Mouse (Mus musculus) hematopoietic stem cell, adult 5-6 weeks (primary cell): ENCODE data around the gene E030018B13Rik. TPM values are rescaled to one million over a fixed set of nuclear protein-coding genes. Genes with fewer than 3 reads are reported as not detected.

Experiments
- ATAC-seq, 2 experiments: fragments of 125-278 bp in 1 of 2; replicated peaks in 1 of 2; 2 replicates each; pipeline ENCODE4 v1.8.0; 2016 to 2017; ENCODE audit warnings: inconsistent platforms in 2 of 2, mild to moderate bottlenecking in 2 of 2, moderate number of reproducible peaks in 2 of 2, low read depth in 1 of 2, moderate TSS enrichment in 1 of 2; ENCODE audit not compliant: low FRiP score in 2 of 2, poor library complexity in 2 of 2, severe bottlenecking in 2 of 2, insufficient read depth in 1 of 2, low TSS enrichment in 1 of 2
- total RNA-seq: library from RNA; stranded (forward); fragments of 172-1452, 232-1000 nt; gene quantifications from 2 replicates; pipeline ENCODE4 v1.2.3, GENCODE M21; 2017

E030018B13Rik gene
- total RNA-seq, 1 experiment from 2014 or later: not detected

DNA sequence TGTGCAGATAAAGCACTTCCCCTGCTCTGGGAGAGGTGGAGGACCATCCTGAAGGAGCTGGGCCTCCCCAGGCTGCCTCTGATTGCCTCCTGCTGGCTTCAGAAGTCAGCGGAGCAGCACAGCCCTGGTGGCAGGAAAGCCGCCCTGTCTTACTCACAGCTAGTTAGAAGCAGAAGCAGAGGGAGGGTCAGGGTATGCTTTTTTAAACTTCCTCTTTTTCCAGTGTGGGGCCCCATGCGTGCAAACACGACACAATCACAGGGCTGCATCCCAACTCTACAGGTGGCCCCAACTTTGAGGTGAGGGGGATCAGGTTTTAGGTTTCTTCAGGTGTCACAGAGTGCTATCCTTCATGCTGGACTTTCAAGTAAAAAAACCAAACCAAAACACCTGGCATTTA, 5.7 kb upstream of the E030018B13Rik start:
- peak; percentile 63 to 69 for ATAC-seq

DNA sequence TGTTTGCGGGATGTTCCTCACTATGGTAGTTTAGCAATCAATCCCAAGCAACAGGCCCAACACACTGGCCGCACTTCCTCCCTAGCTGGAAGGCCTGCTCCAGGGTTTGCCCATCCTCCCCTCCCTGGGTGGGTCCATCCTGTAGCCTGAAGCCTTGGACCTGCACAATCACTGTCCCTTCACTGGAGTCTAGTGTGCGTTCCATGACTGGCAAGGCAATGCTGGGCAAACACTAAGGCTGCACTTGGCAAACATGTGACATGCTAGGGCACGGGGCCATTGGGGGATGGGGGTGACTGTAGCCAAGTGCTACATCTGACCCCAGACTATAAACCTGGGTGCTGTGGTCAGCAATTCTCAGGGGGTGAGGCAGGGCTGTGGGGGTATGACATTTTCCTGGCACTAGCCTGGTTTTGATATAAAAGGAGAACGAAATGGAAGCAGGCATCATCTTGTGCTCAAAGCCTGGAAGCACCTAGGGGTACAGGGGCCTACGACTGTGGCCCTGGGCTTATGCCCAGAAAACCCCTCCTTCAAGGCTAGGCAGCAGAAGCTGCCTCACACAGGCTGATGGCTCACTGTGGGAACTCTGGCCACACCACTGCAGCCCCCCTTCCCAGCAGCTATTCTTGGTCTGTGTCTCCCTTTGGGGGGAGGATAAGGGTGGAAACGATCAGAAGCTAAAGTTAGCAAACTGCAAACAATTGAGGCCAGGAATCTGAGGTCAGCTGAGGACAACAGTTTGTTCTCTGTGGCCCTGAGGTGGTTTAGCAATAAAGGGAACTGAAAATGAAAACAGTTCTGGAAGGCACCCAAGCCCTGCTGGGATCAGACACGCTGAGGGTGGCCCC, 5.0 kb upstream of the E030018B13Rik start:
- ATAC-seq: peak; percentile 63 to 71

DNA sequence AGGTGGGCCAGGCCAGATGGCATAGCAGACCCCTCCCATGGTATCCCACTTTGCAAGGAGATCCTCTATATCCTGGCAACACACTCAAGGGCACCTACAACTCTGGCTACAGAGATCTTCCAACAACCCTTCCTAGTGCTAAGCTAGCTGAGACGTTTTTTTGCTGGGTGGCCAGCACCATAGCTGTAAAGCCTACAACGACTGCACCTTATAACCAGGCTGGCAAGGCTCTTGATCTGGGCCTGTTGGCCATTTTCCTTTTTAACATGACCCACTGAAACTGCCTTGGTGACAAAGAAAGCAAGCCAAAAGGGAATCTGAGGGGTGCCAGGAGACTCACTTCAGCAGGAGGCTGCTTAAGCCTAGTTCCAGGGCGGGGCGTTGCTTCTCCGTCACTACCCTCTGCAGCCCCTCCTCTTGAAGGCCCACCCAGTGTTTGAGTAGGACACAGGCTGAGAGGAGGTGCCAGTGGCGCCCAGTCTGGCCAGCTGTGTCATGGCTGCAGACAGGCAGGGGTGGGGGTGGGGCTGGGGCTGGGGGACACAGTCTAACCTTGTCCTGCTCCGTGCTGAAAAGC, 4.3 kb upstream of the E030018B13Rik start:
- ATAC-seq: peak; percentile 1 to 35; a peak in 3 of 4 replicates

DNA sequence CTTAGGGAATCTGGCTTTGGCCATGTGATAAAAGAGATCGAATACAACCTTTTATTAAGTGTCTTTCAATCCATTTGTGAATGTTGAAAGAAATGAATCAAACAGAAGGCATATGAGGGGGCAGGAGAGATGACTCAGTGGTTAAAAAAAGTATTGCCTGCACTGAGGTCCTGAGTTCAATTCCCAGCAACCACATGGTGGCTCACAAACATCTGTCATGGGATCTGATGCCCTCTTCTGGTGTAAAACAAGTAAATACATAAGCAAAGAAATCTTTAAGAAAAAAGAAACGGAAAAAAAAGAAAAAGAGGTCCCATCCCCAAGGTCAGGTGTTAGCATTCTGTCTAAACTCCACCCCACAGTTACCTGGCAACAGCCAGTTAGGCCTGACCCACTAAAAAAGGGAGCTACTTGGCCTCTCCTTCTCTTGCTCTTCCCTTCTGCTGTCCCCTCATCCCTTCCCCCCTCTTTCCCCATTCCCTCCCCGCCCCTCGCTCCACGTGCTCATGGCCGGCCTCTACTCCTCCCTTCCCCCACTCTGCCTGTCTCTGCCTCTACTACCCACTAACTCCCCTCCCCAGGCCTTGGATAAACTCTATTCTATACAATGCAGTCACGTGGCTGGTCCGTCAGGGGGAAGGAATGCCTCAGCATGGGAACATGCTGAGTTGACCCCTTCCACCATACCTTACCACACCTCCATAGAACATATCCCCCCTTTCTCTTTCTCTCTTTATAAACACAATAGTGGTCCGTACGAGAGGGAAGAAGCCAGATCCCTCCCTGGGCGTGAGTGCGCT, 3.5 kb upstream of the E030018B13Rik start:
- no peak for ATAC-seq

DNA sequence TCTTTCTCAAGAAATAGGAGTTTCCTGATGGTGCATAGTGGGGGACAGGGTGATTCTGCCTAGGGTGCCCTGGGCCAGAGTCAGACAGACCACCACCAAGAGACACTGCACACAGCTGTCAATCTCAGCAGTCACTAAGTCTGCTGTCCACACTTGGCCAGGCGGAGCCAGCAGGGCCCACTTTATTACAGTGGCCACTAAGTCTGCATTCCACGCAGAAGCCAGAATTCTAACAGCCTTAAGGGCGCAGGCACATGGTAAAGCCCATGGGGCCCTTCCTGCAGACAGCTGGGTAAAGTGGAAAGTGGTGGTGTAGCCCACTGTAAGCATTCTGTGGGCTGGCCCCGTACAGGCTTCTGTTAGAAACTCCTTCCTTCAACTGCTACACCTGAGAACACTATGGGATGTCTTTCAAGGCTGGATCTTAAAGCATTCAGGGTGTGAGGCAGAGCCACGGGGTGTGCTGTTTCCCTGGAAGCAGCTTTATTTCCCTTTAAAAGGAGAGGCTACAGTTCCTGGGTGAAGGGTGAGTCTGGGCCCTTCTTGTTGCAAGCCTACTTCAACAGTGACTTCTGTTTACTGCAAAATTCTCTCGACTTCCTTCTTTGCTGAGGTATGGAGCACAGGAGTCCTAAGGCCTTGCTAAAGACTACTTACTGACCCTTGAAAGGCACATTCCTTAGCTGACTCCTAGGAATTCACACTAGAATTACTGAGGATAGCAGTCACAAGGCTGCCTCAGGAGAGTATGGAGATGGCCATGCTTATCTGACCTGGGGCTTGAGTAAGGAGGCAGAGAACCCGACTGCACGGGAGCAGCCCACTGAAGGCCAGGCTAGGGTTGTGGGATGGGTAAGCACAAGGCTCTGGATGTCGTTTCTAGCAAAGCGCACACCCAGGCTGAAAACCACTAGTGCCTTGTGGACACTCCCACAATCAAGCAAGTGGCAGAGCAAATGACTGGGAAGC, 2.6 kb upstream of the E030018B13Rik start:
- ATAC-seq: no peak

DNA sequence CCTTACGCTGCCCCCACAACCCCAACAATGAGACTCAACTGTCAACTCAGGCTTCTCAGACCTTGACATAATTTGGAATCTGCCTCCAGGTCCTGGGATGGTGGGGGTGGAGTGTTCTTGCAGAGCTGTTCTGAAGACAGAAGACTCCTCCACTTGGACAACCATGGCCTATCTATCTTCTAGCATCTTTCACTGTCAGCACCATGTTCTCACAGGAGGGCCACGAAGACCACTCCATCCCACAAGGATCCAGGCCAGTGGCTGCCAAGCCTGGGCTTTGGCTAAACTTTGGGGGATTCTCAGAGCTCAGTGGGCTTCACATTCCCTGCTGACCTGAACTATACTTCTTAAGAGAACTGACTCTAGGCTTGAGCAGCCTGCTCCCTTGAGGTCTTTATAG, 1.8 kb upstream of the E030018B13Rik start:
- no peak for ATAC-seq

DNA sequence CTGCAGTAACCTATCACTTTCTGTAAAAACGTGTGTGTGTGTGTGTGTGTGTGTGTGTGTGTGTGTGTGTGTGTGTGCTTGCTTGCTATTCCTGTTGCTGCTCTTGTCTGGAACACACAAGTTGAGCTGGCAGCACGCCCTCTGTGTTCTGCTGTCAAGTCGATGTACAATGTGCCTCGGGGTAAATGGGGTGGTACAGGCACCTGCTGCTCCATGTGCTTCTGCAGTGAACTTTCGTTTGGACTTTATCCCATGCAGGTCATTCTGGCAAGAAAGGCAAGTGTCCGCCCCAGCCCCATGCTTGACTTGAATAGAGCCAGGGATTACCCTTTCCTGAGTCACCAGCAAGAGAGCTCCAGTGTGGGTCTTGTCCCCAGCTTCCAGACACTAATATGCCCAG, 1.0 kb downstream of the E030018B13Rik start:
- ATAC-seq: no peak

DNA sequence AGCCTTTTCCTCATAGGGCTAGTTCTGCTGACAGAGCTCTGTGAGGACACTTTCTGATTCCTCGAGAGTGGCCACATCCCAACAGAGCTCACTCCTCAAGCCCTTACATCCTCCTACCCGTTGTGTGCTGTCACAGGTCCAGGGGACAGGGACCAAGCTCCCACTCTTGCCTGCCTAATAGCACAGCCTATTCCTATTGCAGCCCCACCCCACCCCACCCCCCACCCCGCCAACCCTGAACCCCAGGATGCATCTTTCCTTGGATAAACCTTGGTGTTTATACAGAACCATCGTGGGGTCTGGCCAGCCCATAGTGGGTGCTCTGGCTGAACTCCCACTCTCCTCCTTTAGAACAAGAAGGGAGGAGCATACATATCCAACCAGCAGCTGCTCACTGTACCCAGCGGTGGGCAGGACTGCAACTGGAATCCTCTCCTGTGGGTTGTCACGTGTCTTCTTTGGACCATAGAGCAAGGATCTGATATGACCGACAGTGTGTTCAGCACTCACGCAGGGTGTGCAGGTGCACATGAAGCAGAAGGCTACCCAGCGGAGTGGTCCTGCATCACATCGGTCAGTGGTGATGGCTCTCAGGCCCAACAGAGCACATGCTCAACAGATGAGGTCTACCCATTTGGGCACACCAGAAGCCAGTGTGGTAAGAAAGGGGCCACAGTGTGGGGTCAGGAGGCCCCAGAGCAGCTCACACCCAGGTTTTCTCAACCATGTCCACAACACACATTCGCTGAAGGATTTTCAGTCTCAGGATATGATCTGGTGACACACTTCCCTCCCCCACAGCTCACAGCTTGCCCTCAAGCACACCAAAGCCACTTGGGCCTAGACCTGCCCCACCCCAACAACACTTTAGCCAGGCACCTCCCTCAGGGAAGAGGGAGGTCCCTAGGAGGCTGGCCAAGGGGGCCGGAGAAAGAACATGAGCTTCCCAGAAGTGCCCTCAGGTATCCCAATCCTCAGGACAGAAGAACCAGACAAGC, 2.4 kb downstream of the E030018B13Rik start:
- ATAC-seq: no peak

DNA sequence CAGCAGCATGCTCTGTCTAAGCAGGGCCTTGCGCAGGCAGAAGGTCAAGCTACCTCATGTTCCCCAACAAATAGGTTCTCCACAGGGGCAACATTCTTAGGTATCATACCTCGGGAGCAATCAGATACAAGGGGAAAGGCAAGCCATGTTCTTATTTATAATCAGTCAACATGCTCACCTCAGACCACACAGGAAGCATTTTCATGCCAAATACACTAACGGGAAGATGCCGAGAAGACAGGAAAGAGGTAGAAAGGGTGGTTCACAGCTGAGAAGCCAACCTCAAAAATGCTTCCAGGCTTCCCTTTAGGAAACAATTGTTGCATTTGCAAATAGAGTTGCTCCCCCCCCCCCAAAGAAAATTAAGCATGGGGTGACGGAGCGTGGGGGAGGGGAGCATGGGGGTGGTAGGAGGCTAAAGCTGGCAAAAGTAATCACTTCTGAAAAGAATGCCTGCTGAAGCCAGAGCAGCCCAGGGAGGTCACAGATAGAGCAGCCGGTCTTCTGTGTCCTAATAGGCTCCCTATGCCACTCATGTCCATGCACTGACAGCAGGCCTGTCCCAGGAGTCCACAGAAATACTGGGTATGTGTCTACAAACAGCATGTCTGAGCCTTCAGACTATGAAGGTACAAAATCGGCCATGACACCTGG, 5.4 kb downstream of the E030018B13Rik start:
- ATAC-seq: peak; percentile 34 to 43

DNA sequence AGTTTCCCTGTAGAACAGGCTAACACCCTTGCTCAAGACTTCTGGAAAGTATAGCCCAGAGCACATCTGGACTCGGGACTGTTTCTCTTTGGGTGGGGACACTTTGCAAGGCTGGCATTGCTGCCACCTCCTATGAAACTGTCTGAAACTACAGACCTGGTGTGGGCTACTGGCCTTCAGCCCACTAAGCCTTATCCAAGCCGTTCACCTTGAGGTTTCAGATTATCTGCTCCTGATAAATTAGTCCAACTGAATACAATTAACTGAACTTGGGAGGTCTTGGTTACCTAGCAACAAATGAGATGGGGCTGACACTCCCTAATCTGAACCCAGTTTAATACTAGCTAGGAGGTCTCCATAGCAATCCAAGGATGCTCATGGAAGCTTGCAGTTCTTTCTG, 5.9 kb downstream of the E030018B13Rik start:
- no peak for ATAC-seq

DNA sequence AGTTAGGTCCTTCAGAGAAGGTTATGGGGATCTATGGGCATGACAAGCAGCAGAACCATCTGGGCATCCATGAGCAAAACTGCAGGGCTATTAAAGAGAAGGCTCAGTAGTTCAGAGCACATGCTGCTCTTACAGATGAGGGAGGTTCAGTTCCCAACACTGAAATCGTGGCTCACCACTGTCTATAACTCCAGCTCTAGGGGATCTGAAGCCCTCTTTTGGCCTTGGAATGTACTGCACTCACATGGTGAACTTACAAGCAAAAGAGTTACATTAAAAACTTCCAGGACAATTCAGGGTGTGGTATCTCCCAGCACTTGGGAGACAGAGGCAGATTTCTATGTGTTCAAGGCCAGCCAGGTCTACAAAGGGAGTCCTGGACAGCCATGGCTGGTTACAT, 6.3 kb downstream of the E030018B13Rik start:
- no peak for ATAC-seq

DNA sequence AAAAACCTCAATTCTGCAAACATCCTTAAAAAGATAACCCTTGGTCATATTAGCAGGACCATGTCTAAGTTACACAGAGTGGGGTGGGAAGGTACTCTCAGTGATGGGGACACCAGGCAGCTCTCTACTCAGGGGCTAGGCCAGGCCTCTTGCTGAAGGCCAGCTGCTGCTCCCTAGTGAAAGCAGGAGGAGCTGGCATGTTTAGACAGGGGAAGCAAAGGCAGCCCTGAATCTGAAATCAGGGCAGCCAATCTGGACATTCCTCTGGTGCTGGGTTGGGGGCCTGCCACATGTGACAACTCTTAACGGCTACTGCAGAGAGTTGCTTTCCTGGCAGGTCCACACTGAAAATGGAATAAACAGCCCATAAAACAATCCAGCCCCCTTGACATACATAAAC, 7.5 kb downstream of the E030018B13Rik start:
- no peak for ATAC-seq

DNA sequence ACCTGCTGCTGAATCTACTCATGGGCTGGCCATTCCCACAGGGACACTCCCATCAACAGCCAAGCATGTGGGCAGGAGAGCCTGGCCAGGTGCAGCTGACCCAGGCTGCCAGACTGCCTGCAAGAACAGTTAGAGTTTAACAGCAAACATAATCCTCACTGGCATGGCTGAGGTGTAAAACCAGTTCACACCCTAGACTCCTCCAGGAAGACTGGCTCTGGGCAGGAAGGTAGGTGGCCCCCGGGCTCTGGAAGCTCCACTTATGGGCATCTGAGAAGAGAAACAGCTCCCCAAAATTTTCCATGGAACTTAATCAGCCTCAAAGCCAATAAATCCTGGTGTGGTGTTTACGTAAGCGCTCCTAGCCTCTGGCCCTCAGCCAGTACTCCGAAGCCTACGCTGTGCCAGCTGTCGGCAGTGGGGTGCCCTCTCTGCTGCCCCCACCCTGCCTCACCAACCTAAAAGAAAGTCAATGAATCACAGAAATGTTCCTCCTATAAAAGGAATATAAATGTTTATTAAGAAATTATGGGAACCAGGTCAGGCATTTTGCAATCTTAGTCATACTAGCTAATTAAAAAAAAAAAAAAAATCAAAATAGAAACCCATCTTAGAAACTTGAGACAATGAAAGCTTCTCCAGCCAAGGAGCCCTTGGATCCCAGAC, 8.2 kb downstream of the E030018B13Rik start:
- no peak; a peak in 1 of 4 replicates for ATAC-seq

DNA sequence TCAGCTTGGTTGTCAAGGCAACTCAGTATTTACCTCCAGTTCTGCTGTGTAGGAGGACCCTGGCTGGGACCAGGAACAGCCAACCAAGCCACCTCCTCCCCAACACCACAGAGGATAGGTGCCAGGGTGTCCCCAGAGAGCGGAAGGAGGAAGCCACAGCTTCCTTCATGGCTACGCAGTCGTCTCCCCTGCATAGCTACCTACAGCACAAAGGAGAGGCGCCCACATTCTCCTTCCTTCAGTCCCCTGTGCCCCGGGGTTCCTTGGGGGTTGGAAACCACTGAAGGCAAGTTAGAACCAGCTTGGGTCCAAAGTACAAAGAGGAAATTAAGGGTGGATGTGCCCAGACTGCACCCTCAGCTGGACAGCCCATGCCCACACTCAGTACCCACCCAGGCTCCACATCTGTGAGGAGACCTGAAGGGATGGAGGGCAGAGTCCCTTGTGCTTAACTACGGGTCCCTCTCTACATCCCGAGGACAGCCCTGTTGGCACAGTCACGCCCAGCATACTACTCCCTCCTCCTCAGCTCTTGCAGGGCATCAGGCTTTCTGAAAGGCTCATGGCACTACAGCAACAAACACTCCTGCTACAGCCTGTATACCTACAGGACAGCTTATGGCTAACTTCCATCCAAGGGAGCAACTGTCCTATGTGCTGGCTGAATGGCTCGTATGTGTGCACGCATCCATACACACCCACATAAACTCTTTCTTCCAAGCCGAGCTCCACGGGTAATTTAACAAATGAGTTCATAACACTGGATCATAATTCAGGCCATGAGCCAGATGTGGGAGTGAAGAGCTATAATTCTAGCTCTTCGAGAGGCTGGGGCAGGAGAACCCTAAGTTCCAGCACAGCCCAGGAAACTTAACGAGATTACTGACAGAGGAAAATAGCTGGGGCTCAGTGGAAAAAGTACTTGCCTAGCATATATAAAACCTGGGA, 9.0 kb downstream of the E030018B13Rik start:
- ATAC-seq: peak; percentile 82 to 85
